Mouse (Mus musculus): ENCODE results near the gene Cbx7. TPM values are rescaled to one million over a fixed set of nuclear protein-coding genes. Genes with fewer than 3 reads are reported as not detected.
A peak's percentile ranks its signal among the peaks of the same experiment; 100 is the strongest.

The Cbx7 gene
- total and polyA plus RNA-seq, 2 experiments from 2014 or later: 3.4 to 14.9 TPM

- DNase-seq (ENCODE audit: low spot score) (peak; percentile 89), ATAC-seq (ENCODE audit: low FRiP score) (peak; percentile 86)
- Histone ChIP-seq H3K4me3 (ENCODE audit: low read depth, low read length) (peak overlapping the region; percentile 26), H3K9ac (replicated peaks; ENCODE audit: low read length, poor library complexity, severe bottlenecking) (peak overlapping the region; percentile 59), H3K27me3 (ENCODE audit: insufficient read depth, low read length) (no peaks in the 10 kb centered on the region), H3K27ac (ENCODE audit: low read depth, low read length) (peak overlapping the region; percentile 97), H3K9me3 (ENCODE audit: low read length) (no peaks in the 10 kb centered on the region), H3K4me1 (ENCODE audit: insufficient read depth, low read length) (no peaks in the 10 kb centered on the region), H3K36me3 (ENCODE audit: insufficient read depth, low read length) (no peaks in the 10 kb centered on the region), H3K4me2 (ENCODE audit: low read depth, low read length, poor library complexity, severe bottlenecking) (peak overlapping the region; percentile 55)
- WGBS: 12% methylated on average over 19 of the region's 19 CpGs
- no peak for TF ChIP-seq CTCF (IDR thresholded peaks at IDR 0.05)
These were observed 88.2 kb downstream of the Cbx7 start for GRCm38 (mm10) chr15:79882623-79883267.

GRCm38 (mm10) chr15:79880477-79880876 lies 90.4 kb downstream of the Cbx7 start:
- Histone ChIP-seq H3K36me3 (ENCODE audit: insufficient read depth, low read length) (no peaks in the 10 kb centered on the region), H3K27me3 (ENCODE audit: insufficient read depth, low read length) (no peaks in the 10 kb centered on the region), H3K4me2 (ENCODE audit: low read depth, low read length, poor library complexity, severe bottlenecking) (no peak overlapping the region), H3K9ac (replicated peaks; ENCODE audit: low read length, poor library complexity, severe bottlenecking) (no peak overlapping the region), H3K9me3 (ENCODE audit: low read length) (no peaks in the 10 kb centered on the region), H3K27ac (ENCODE audit: low read depth, low read length) (no peak overlapping the region), H3K4me3 (ENCODE audit: low read depth, low read length) (no peak overlapping the region), H3K4me1 (ENCODE audit: insufficient read depth, low read length) (no peaks in the 10 kb centered on the region)
- ATAC-seq (ENCODE audit: low FRiP score): no peak
- no peak for TF ChIP-seq CTCF (IDR thresholded peaks at IDR 0.05)
- no peak for DNase-seq (ENCODE audit: low spot score)
- 79% methylated on average over 3 of the region's 3 CpGs for WGBS

GRCm38 (mm10) chr15:79879319-79879718 lies 91.6 kb downstream of the Cbx7 start:
- no peak overlapping the region for H3K4me2 ChIP-seq (ENCODE audit: low read depth, low read length, poor library complexity, severe bottlenecking)
- H3K4me3 ChIP-seq (ENCODE audit: low read depth, low read length): no peak overlapping the region
- no peak overlapping the region for H3K27ac ChIP-seq (ENCODE audit: low read depth, low read length)
- no peaks in the 10 kb centered on the region for H3K9me3 ChIP-seq (ENCODE audit: low read length)
- ATAC-seq (ENCODE audit: low FRiP score) (no peak), DNase-seq (ENCODE audit: low spot score) (peak; percentile 88)
- 33% methylated on average over 13 of the region's 13 CpGs for WGBS
- no peaks in the 10 kb centered on the region for H3K27me3 ChIP-seq (ENCODE audit: insufficient read depth, low read length)
- no peak overlapping the region for H3K9ac ChIP-seq (replicated peaks; ENCODE audit: low read length, poor library complexity, severe bottlenecking)
- H3K36me3 ChIP-seq (ENCODE audit: insufficient read depth, low read length): no peaks in the 10 kb centered on the region
- no peaks in the 10 kb centered on the region for H3K4me1 ChIP-seq (ENCODE audit: insufficient read depth, low read length)
- no peak for TF ChIP-seq CTCF (IDR thresholded peaks at IDR 0.05)

GRCm38 (mm10) chr15:79878725-79879136 lies 92.2 kb downstream of the Cbx7 start:
- DNase-seq (ENCODE audit: low spot score) (no peak), ATAC-seq (ENCODE audit: low FRiP score) (no peak)
- peak overlapping the region; percentile 57; the same call in 1 of the 2 replicates for H3K27ac ChIP-seq (ENCODE audit: low read depth, low read length)
- TF ChIP-seq CTCF (IDR thresholded peaks at IDR 0.05): no peak
- no peak overlapping the region for H3K4me3 ChIP-seq (ENCODE audit: low read depth, low read length)
- H3K9ac ChIP-seq (replicated peaks; ENCODE audit: low read length, poor library complexity, severe bottlenecking): no peak overlapping the region
- no peaks in the 10 kb centered on the region for H3K36me3 ChIP-seq (ENCODE audit: insufficient read depth, low read length)
- no peaks in the 10 kb centered on the region for H3K27me3 ChIP-seq (ENCODE audit: insufficient read depth, low read length)
- WGBS: 74% methylated on average over 6 of the region's 6 CpGs
- no peak overlapping the region for H3K4me2 ChIP-seq (ENCODE audit: low read depth, low read length, poor library complexity, severe bottlenecking)
- H3K4me1 ChIP-seq (ENCODE audit: insufficient read depth, low read length): no peaks in the 10 kb centered on the region
- H3K9me3 ChIP-seq (ENCODE audit: low read length): no peaks in the 10 kb centered on the region

GRCm38 (mm10) chr15:79875261-79875995 lies 95.5 kb downstream of the Cbx7 start:
- Histone ChIP-seq H3K9ac (replicated peaks; ENCODE audit: low read length, poor library complexity, severe bottlenecking) (no peak overlapping the region), H3K27me3 (ENCODE audit: insufficient read depth, low read length) (no peaks in the 10 kb centered on the region), H3K36me3 (ENCODE audit: insufficient read depth, low read length) (no peaks in the 10 kb centered on the region), H3K4me3 (ENCODE audit: low read depth, low read length) (no peak overlapping the region), H3K4me1 (ENCODE audit: insufficient read depth, low read length) (no peaks in the 10 kb centered on the region), H3K4me2 (ENCODE audit: low read depth, low read length, poor library complexity, severe bottlenecking) (no peak overlapping the region), H3K9me3 (ENCODE audit: low read length) (no peaks in the 10 kb centered on the region), H3K27ac (ENCODE audit: low read depth, low read length) (no peak overlapping the region)
- ATAC-seq (ENCODE audit: low FRiP score) (no peak), DNase-seq (ENCODE audit: low spot score) (peak; percentile 12)
- TF ChIP-seq CTCF (IDR thresholded peaks at IDR 0.05): no peak
- 83% methylated on average over 18 of the region's 18 CpGs for WGBS

- Histone ChIP-seq H3K36me3 (ENCODE audit: insufficient read depth, low read length) (no peaks in the 10 kb centered on the region), H3K4me3 (ENCODE audit: low read depth, low read length) (no peak overlapping the region), H3K27me3 (ENCODE audit: insufficient read depth, low read length) (no peaks in the 10 kb centered on the region), H3K9ac (replicated peaks; ENCODE audit: low read length, poor library complexity, severe bottlenecking) (no peak overlapping the region), H3K9me3 (ENCODE audit: low read length) (no peaks in the 10 kb centered on the region), H3K4me2 (ENCODE audit: low read depth, low read length, poor library complexity, severe bottlenecking) (no peak overlapping the region), H3K27ac (ENCODE audit: low read depth, low read length) (no peak overlapping the region), H3K4me1 (ENCODE audit: insufficient read depth, low read length) (no peaks in the 10 kb centered on the region)
- DNase-seq (ENCODE audit: low spot score) (no peak), ATAC-seq (ENCODE audit: low FRiP score) (no peak)
- WGBS: 85% methylated on average over 2 of the region's 2 CpGs
- TF ChIP-seq CTCF (IDR thresholded peaks at IDR 0.05): no peak
These were observed 96.9 kb downstream of the Cbx7 start for GRCm38 (mm10) chr15:79873995-79874394.

All from midbrain, postnatal 0 days (tissue).